Mouse (Mus musculus): ENCODE measurements around the gene Atp6v1a.

Gene Atp6v1a

GRCm38 (mm10) chr16:44139536-44140185, at the start of gene Atp6v1a, which contains the start of gene Naa50:
Gene Atp6v1a (minus strand): TSS chr16:44139705.
Gene Naa50 (plus strand): TSS chr16:44139830.
- peak; percentile 78 for DNase-seq (ENCODE audit: low spot score)

GRCm38 (mm10) chr16:44188766-44189165, 49.3 kb upstream of the Atp6v1a start:
- no peak for DNase-seq (ENCODE audit: low spot score)

GRCm38 (mm10) chr16:44187172-44187571, 47.7 kb upstream of the Atp6v1a start:
- DNase-seq (ENCODE audit: low spot score) = no peak

GRCm38 (mm10) chr16:44184769-44185168, 45.3 kb upstream of the Atp6v1a start:
- DNase-seq (ENCODE audit: low spot score) = no peak

- no peak for DNase-seq (ENCODE audit: low spot score)
These were observed 43.1 kb upstream of the Atp6v1a start for GRCm38 (mm10) chr16:44182597-44182996.

GRCm38 (mm10) chr16:44178555-44178954, 39.0 kb upstream of the Atp6v1a start:
- DNase-seq (ENCODE audit: low spot score) = no peak

GRCm38 (mm10) chr16:44176511-44176910, 37.0 kb upstream of the Atp6v1a start:
- no peak for DNase-seq (ENCODE audit: low spot score)

- DNase-seq (ENCODE audit: low spot score) = no peak
These were observed 35.5 kb upstream of the Atp6v1a start for GRCm38 (mm10) chr16:44175001-44175400.

- no peak for DNase-seq (ENCODE audit: low spot score)
These were observed 34.5 kb upstream of the Atp6v1a start for GRCm38 (mm10) chr16:44173966-44174530.

- peak; percentile 45 for DNase-seq (ENCODE audit: low spot score)
These were observed 33.8 kb upstream of the Atp6v1a start, which contains the start of gene Usf3 for GRCm38 (mm10) chr16:44173155-44173941. Gene Usf3 (plus strand): TSS chr16:44173246.

- DNase-seq (ENCODE audit: low spot score) = peak; percentile 90
These were observed 33.0 kb upstream of the Atp6v1a start for GRCm38 (mm10) chr16:44172297-44173154.

- DNase-seq (ENCODE audit: low spot score) = no peak
These were observed 29.5 kb upstream of the Atp6v1a start for GRCm38 (mm10) chr16:44168990-44169389.

GRCm38 (mm10) chr16:44165182-44165581, 25.7 kb upstream of the Atp6v1a start:
- no peak for DNase-seq (ENCODE audit: low spot score)

- DNase-seq (ENCODE audit: low spot score) = no peak
These were observed 24.3 kb upstream of the Atp6v1a start for GRCm38 (mm10) chr16:44163831-44164230.

GRCm38 (mm10) chr16:44159325-44159724, 19.8 kb upstream of the Atp6v1a start:
- DNase-seq (ENCODE audit: low spot score) = no peak

GRCm38 (mm10) chr16:44154497-44155057, 15.1 kb upstream of the Atp6v1a start:
- no peak for DNase-seq (ENCODE audit: low spot score)

- no peak for DNase-seq (ENCODE audit: low spot score)
These were observed 9.7 kb upstream of the Atp6v1a start for GRCm38 (mm10) chr16:44149002-44149767.

- no peak for DNase-seq (ENCODE audit: low spot score)
These were observed 2.0 kb upstream of the Atp6v1a start for GRCm38 (mm10) chr16:44141483-44141882.

GRCm38 (mm10) chr16:44140186-44140787, 782 bp upstream of the Atp6v1a start:
- DNase-seq (ENCODE audit: low spot score) = peak; percentile 42

GRCm38 (mm10) chr16:44138979-44139535, 448 bp downstream of the Atp6v1a start:
- peak; percentile 68 for DNase-seq (ENCODE audit: low spot score)

All from ovary, postnatal 10 days (tissue).